Mouse (Mus musculus): Measurements from ENCODE around the gene Uncx. TPM values are rescaled to one million over a fixed set of nuclear protein-coding genes. Genes with fewer than 3 reads are reported as not detected.
A peak's percentile ranks its signal among the peaks of the same experiment; 100 is the strongest.
"Not testable (repeated sequence)": the region's sequence is repeated elsewhere in the genome, so short reads cannot be mapped to it uniquely, and the experiment has no call there.

Uncx gene
- total and polyA plus RNA-seq, 3 experiments = not detected

- no peak overlapping the region for H3K4me3 ChIP-seq
- no peaks in the 10 kb centered on the region; the same call in 1 of the 2 replicates for H3K4me1 ChIP-seq (ENCODE audit: control insufficient read depth, insufficient read depth, low read length)
- DNase-seq = peak; percentile 13 to 30
- H3K9ac ChIP-seq (ENCODE audit: low read depth, low read length) = 0 out of 2 replicates have a peak overlapping the region, but pooled peaks have one; percentile 4
- H3K36me3 ChIP-seq (ENCODE audit: control insufficient read depth, insufficient read depth, low read length) = no peaks in the 10 kb centered on the region
- TF ChIP-seq POLR2A (IDR thresholded peaks at IDR 0.05; ENCODE audit: insufficient read depth, low read depth, low read length) (no peak), CTCF (IDR thresholded peaks at IDR 0.05) (no peak), EP300 (IDR thresholded peaks at IDR 0.05; ENCODE audit: insufficient read depth, low read depth, low read length) (no peak)
- 4% methylated on average over 39 of the region's 39 CpGs for WGBS
- intact Hi-C loops (cut with DNase I) = no loop called here
- H3K27ac ChIP-seq = no peak overlapping the region
- H3K79me2 ChIP-seq (replicated peaks; ENCODE audit: control insufficient read depth, insufficient read depth, low read length) = no peaks in the 10 kb centered on the region
- peaks cover 9% of the 10 kb centered on the region for H3K27me3 ChIP-seq (ENCODE audit: control insufficient read depth, insufficient read depth, low read length)
Measured at GRCm38 (mm10) chr5:139584971-139585747, 41.9 kb downstream of the Uncx start.

- Histone ChIP-seq H3K27me3 (ENCODE audit: control insufficient read depth, insufficient read depth, low read length) (peaks cover 9% of the 10 kb centered on the region), H3K4me3 (no peak overlapping the region), H3K27ac (no peak overlapping the region), H3K79me2 (replicated peaks; ENCODE audit: control insufficient read depth, insufficient read depth, low read length) (no peaks in the 10 kb centered on the region), H3K36me3 (ENCODE audit: control insufficient read depth, insufficient read depth, low read length) (no peaks in the 10 kb centered on the region), H3K9ac (ENCODE audit: low read depth, low read length) (no peak overlapping the region), H3K4me1 (ENCODE audit: control insufficient read depth, insufficient read depth, low read length) (no peaks in the 10 kb centered on the region; the same call in 1 of the 2 replicates)
- DNase-seq = no peak
- 13% methylated on average over 8 of the region's 8 CpGs for WGBS
- TF ChIP-seq CTCF (IDR thresholded peaks at IDR 0.05) (no peak), EP300 (IDR thresholded peaks at IDR 0.05; ENCODE audit: insufficient read depth, low read depth, low read length) (no peak), POLR2A (IDR thresholded peaks at IDR 0.05; ENCODE audit: insufficient read depth, low read depth, low read length) (no peak)
- intact Hi-C loops (cut with DNase I) = no loop called here
Measured at GRCm38 (mm10) chr5:139585748-139586060, 42.4 kb downstream of the Uncx start.

DNA sequence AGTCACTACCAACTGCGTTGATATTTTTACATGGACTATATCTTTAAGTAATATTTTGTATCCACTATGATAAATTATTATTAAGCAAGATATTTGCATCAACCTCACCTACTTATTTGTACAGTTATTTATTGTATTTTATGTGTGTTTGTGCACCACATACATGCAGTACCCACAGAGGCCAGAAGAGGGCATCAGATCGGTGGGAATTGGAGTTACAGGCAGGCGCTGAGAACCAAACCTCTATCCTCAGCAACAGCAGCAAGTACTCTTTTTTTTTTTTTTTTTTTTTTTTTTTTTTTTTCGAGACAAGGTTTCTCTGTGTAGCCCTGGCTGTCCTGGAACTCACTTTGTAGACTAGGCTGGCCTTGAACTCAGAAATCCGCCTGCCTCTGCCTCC, 44.2 kb downstream of the Uncx start:
- H3K36me3 ChIP-seq (ENCODE audit: control insufficient read depth, insufficient read depth, low read length); H3K27me3 ChIP-seq (ENCODE audit: control insufficient read depth, insufficient read depth, low read length); H3K27ac ChIP-seq; H3K4me1 ChIP-seq (ENCODE audit: control insufficient read depth, insufficient read depth, low read length); intact Hi-C loops (cut with DNase I); H3K79me2 ChIP-seq (replicated peaks; ENCODE audit: control insufficient read depth, insufficient read depth, low read length); DNase-seq; H3K4me3 ChIP-seq; H3K9ac ChIP-seq (ENCODE audit: low read depth, low read length): not testable (repeated sequence)
- peak; percentile 33 for TF ChIP-seq CTCF (IDR thresholded peaks at IDR 0.05)
- 85% methylated on average over 4 of the region's 5 CpGs for WGBS

- WGBS = 29% methylated on average over 6 of the region's 6 CpGs
- H3K4me3 ChIP-seq; H3K36me3 ChIP-seq (ENCODE audit: control insufficient read depth, insufficient read depth, low read length); H3K4me1 ChIP-seq (ENCODE audit: control insufficient read depth, insufficient read depth, low read length); H3K27me3 ChIP-seq (ENCODE audit: control insufficient read depth, insufficient read depth, low read length); H3K27ac ChIP-seq; intact Hi-C loops (cut with DNase I); H3K79me2 ChIP-seq (replicated peaks; ENCODE audit: control insufficient read depth, insufficient read depth, low read length); H3K9ac ChIP-seq (ENCODE audit: low read depth, low read length): not testable (repeated sequence)
- DNase-seq = peak in 1 of 2 experiments; percentile 14
Measured at GRCm38 (mm10) chr5:139590682-139591360, 47.5 kb downstream of the Uncx start.

DNA sequence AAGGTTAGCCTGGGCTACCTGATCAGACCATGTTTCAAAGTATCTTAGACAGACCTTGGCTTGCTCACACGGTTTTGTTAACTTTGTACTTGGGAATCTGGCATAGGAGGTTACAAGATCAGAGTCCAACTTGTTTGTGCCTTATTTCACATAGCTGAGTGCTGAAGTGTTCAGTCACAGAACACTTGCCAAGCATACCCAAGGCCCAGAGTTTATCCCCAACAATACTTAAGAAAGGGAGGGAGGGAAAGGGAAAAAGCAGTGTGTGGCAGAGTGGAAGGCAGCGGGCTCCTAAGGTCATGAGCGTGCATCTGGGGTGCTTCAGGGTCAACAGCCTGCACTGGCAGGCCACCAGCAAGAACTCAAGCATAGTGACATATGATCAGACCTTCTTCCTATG, 48.7 kb downstream of the Uncx start:
- H3K27me3 ChIP-seq (ENCODE audit: control insufficient read depth, insufficient read depth, low read length) = no peaks in the 10 kb centered on the region; the same call in 1 of the 2 replicates
- no peaks in the 10 kb centered on the region for H3K79me2 ChIP-seq (replicated peaks; ENCODE audit: control insufficient read depth, insufficient read depth, low read length)
- no peaks in the 10 kb centered on the region for H3K4me1 ChIP-seq (ENCODE audit: control insufficient read depth, insufficient read depth, low read length)
- no peak overlapping the region for H3K9ac ChIP-seq (ENCODE audit: low read depth, low read length)
- no peak for TF ChIP-seq CTCF (IDR thresholded peaks at IDR 0.05)
- no peak for TF ChIP-seq EP300 (IDR thresholded peaks at IDR 0.05; ENCODE audit: insufficient read depth, low read depth, low read length)
- TF ChIP-seq POLR2A (IDR thresholded peaks at IDR 0.05; ENCODE audit: insufficient read depth, low read depth, low read length) = no peak
- no peak overlapping the region for H3K27ac ChIP-seq
- no peak for DNase-seq
- no peak overlapping the region for H3K4me3 ChIP-seq
- whole genome bisulfite sequencing = 75% methylated on average over 3 of the region's 3 CpGs
- no peaks in the 10 kb centered on the region for H3K36me3 ChIP-seq (ENCODE audit: control insufficient read depth, insufficient read depth, low read length)
- intact Hi-C loops (cut with DNase I) = no loop called here

- TF ChIP-seq POLR2A (IDR thresholded peaks at IDR 0.05; ENCODE audit: insufficient read depth, low read depth, low read length) (no peak), CTCF (IDR thresholded peaks at IDR 0.05) (no peak), EP300 (IDR thresholded peaks at IDR 0.05; ENCODE audit: insufficient read depth, low read depth, low read length) (no peak)
- no peak overlapping the region for H3K4me3 ChIP-seq
- no peaks in the 10 kb centered on the region for H3K4me1 ChIP-seq (ENCODE audit: control insufficient read depth, insufficient read depth, low read length)
- no peaks in the 10 kb centered on the region for H3K36me3 ChIP-seq (ENCODE audit: control insufficient read depth, insufficient read depth, low read length)
- 65% methylated on average over 3 of the region's 3 CpGs for WGBS
- no peaks in the 10 kb centered on the region; the same call in 1 of the 2 replicates for H3K27me3 ChIP-seq (ENCODE audit: control insufficient read depth, insufficient read depth, low read length)
- DNase-seq = no peak
- H3K79me2 ChIP-seq (replicated peaks; ENCODE audit: control insufficient read depth, insufficient read depth, low read length) = no peaks in the 10 kb centered on the region
- intact Hi-C loops (cut with DNase I) = no loop called here
- no peak overlapping the region for H3K9ac ChIP-seq (ENCODE audit: low read depth, low read length)
- no peak overlapping the region for H3K27ac ChIP-seq
Measured at GRCm38 (mm10) chr5:139592850-139593249, 49.6 kb downstream of the Uncx start.

Measured in heart, adult 2 months (tissue).